Mouse (Mus musculus): Measurements from ENCODE around the gene Clec2l.

DNA sequence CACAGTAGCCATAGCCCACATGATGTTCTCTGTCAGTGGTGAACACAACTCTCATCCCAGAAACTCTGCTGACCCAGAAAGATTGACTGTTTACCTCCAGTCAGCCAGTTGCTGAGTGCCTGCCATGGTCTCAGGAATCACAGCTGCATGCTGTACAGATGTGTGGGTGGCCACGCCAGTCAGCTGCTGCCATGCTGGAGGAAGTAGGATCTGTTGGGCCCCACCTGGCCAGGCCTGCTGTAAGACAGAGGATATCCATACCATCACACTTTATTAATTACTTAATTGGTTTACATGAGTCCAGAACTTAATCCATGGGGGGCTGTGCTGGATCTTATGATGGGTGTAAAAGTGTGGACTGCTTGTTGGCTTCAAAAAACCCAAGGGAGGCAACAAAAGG, 58.5 kb downstream of the Clec2l start:
- TF ChIP-seq CHD2 (IDR thresholded peaks at IDR 0.05; ENCODE audit: low read depth, low read length) (no peak), HCFC1 (IDR thresholded peaks at IDR 0.05; ENCODE audit: borderline replicate concordance, insufficient read depth, low read length) (no peak), ZC3H11A (IDR thresholded peaks at IDR 0.05; ENCODE audit: borderline replicate concordance, low read depth, low read length) (no peak)

All from ES-E14 (cell line).